Mouse (Mus musculus) gastrocnemius, postnatal 10 days (tissue): Measurements from ENCODE around the gene Btbd2. TPM values are rescaled to one million over a fixed set of nuclear protein-coding genes. Genes with fewer than 3 reads are reported as not detected.

Experiments
- DNase-seq: peaks from one replicate; pipeline ENCODE4 v3.0.0; 2021; ENCODE audit warnings: mixed read lengths
- long read RNA-seq, 2 experiments: library from polyadenylated mRNA; stranded (forward); transcript quantifications; one replicate each; pipeline ENCODE4 v2.0.0; 2021
- total RNA-seq, 2 experiments: library from RNA; stranded (reverse); gene quantifications; 2 replicates each; pipeline ENCODE4 v1.2.3; 2021

Gene Btbd2
- 10 to 100 TPM; 39.9 to 40.3 TPM for total RNA-seq
- long read RNA-seq, experiment 1, transcript Btbd2-202 (9 exons, 2,449 nt) = major isoform, 102 of 151 reads
- long read RNA-seq, experiment 1, partial matches to known transcripts = 4 of 151 reads
- long read RNA-seq, experiment 1, other reads (novel, unspliced or antisense) = 45 of 151 reads
- long read RNA-seq, experiment 2, transcript Btbd2-202 (9 exons, 2,449 nt) = major isoform, 90 of 141 reads
- long read RNA-seq, experiment 2, partial matches to known transcripts = 2 of 141 reads
- long read RNA-seq, experiment 2, other reads (novel, unspliced or antisense) = 49 of 141 reads

DNA sequence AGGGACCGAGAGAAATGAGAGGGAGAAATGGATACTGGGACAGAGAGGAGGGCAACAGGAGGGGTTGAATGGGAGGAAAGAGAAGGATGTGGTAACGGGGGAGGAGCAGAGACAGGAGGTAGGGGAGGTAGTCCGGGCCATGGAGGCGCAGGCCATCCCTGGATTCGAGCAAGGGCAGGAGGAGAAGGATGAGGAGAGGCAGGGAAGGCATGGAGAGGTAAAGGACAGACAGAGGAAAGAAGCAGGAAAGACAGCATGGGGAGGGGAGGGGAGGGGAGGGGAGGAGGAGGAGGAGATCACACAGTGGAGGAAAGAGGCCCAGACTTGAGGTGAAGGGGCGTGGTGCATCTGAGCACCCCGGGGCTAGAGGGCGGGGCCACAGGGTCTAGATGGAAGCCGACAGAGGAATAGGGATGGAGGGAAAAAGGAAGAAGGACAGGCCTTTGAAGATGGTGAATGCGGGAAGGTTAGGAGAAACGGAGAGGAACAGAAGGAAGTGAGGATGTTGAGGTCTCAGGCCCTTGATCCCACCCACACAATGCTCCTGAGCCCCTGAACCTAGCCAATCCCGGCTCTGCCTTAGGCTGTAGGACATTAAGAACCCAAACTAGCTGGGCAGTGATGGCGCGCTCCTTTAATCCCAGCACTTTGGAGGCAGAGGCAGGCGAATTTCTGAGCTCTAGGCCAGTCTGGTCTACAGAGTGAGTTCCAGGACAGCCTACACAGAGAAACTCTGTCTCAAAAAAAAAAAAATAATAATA is at the start of gene Btbd2:
Gene Btbd2, minus strand, starts transcription at position 209 of the 761 bp plus-strand sequence.
- no peak for DNase-seq

DNA sequence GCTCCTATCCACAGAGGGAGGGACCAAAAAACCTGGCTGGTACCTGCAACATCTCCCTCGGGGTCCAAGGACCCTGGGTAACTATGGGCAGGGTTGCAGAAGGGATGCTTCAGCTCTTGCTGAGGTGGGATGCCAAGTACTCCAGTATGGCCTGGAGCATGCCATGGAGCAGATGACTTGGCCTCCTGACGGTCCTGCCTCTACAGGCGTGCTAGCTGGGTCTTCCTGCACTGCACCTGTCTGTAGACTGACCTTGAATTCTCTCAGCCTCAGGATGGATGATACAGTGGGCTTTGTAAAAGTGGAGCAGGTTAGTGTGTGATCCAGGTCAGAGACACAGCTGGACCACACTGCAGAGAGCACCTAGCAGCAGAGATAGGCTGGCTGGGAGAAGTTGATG is 48.6 kb upstream of the Btbd2 start:
- DNase-seq = no peak

DNA sequence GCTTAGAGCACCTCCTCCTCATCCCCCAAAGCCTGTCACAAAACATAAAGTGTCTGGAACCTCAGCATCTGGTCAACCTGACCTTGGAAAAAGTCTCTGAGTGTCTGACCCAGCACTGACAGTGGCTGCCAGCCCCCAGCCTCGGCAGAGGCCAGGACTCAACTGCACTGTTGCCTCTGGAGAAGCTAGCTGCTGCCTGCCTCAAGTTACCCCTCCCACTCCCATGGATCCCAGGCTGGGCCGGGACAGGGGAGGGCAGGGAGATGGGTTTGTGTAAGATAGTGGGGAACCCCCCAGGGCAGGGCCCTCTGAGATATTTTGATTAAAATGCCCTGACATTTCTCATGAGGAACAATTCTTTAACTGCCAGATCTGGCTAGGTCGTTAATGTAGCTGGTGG is 48.2 kb upstream of the Btbd2 start:
- no peak for DNase-seq

DNA sequence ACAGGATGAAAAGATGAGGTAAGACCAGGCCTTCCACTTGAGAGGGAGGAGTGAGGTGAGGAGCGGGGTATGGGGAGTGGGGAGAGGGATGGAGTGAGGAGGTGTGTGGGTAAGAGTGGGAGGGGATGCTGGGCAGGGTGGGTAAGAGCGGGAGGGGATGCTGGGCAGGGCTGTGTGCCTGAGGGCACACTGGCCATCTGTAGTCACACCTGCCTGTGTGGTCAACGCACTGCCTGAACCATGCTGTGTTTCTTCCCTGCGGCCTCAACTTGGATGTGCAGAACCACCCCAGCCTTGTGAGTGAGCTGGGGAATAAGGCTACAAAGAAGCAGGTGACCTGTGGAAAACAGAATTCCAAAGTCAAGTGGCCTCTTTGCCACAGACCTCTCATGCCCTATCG is 47.5 kb upstream of the Btbd2 start:
- no peak for DNase-seq

DNA sequence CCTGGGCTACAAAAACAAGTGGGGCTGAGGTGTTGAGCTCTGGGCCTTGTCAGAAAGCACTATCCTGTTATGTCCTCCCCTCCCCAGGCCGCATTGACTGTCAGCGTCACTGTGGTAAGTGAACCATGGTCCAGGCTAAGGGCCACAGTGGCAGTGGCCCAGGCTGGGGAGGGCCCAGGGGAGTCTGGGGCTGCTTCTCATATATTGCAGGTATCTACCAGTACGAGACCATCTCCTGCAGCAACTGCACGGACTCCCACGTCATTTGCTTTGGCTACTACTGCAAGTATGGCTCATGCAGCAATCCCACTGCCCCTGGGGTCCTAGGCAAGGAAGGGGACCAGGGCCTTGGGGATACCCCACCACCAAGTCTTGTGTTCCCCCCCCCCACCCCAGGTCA is 46.8 kb upstream of the Btbd2 start:
- no peak for DNase-seq

DNA sequence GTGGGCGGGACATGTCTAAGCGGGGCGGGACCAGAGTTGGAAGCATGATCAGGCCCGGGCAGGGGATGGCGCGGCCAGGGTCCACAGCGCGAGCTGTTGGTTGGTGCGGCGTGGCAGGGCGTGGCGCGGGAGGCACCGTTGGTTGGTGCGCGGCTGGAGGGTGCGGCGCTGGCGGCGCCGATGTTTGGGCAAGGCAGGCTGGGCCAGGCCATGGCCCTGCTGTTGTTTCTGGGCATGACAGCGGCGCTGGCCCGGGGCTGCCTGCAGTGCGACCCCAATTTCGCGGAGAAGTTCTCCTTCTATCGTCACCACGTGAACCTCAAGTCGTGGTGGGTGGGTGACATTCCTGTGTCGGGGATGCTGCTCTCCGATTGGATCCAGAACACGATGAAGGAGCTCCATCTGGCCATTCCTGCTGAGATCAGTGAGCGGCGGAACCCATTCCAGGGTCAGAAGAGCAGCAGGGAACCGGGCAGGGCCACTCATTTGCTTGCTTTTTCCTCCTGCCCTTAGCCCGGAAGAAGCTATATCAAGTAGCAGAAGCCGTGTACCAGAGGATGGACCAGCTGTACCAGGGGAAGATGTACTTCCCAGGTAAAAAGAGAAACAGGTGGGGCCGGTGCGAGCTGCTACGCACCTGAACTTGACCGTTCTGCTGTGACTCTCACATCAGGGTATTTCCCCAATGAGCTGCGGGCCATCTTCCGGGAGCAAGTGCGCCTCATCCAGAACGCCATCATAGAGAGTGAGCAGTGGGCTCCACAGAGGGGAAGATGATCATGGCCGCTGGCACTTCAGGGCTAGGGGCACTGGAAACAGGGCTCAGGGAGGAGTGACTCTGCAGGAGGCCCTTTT is 45.9 kb upstream of the Btbd2 start:
- peak; percentile 92 for DNase-seq

DNA sequence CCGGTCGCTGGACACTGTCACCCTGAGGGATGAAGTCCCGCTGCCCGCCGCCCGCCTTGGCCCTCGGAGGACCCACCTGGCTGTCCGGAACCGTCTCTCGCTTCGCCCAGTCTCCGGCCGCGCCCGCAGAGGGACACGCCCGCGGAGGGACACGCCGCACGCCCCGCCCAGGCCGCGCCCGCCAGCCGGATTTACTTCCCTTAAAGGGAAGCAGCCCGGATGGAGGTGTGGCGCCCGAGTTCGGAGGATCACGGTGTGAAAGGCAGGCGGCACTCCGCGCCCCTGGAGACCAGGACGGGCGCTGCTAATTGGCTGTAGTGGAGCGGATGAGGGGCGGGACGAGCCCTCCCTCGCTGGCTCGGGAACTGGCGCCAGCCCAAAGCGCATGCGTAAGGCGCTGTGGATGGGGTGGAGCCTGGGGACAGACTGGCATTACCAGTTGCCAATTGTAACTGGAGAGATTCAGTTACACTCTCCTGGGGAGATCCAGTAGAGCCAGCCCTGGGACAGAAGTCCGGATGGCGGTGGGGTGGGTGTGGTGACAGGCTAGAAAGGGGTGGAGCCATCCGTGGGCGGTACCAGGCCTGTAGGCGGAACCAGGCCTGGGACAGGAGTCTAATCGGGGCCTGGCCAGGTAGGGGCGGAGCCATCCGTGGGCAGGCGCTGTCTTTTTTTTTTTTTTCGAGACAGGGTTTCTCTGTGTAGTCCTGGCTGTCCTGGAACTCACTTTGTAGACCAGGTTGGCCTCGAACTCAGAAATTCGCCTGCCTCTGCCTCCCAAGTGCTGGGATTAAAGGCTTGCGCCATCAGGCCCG is 45.1 kb upstream of the Btbd2 start, which contains the start of the genes Mob3a and Izumo4:
Gene Mob3a, minus strand, starts transcription at position 257 of the 815 bp plus-strand sequence.
Gene Izumo4, plus strand, starts transcription at position 464 of the 815 bp plus-strand sequence.
- DNase-seq = peak; percentile 98

DNA sequence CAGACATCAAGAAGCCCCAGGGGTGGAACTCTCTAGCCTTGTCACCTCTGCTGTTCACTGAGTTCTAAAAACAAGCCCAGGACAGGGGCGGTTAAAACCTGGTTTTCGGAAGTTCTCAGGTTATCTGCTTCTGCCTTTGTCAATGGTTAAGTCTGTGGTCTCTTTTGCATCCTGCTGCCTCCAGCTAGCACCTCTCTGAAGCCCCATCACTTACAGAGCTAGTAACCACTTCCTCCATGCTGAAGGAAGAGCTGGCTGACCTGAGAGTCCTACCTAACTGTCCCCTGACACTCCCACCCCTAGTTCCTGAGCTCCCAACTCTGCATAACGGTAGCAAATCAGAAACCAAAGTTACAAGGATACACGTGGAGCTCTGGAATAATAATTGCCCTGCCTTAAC is 43.9 kb upstream of the Btbd2 start:
- DNase-seq = no peak

DNA sequence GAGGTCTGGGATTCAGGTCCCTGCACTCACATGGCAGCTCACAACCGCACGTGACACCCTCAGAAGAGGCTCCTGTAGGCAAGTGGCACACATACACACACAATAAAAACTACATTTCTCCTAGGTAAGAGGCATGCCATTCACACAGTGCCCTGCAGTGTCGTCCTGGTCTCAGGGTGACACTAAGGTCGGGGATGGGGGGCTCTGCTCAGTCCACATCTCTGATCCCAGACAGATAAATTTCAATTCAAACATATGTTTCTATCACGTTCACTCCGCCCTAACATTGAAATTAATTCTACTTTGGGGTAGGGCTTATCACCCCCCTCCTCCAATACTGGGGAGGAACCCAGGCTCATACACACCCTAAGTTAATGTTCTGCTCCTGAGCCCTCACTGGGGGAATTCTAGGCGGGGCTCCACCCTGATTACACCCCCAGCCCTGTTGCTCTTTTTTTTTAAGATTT is 43.2 kb upstream of the Btbd2 start:
- no peak for DNase-seq

DNA sequence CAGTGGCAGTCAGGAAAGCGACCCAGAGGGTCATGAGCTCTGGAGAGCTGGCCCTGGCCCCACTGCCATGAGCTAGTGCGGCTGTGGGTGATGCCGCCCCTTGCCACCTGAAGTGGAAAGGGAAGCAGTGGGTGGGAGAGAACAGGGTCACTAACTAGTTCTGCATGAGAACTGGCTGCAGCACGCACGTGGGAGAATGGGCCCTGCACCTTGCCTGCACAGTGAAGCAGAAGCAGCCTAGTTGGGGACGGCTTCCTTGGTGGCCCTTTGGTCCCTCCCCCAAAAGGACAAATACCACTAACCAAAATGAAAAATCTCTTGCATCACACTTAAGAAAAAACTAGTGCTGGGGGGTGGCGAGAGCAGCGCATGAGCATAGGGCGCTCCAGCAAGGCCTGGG is 41.7 kb upstream of the Btbd2 start:
- DNase-seq = no peak

DNA sequence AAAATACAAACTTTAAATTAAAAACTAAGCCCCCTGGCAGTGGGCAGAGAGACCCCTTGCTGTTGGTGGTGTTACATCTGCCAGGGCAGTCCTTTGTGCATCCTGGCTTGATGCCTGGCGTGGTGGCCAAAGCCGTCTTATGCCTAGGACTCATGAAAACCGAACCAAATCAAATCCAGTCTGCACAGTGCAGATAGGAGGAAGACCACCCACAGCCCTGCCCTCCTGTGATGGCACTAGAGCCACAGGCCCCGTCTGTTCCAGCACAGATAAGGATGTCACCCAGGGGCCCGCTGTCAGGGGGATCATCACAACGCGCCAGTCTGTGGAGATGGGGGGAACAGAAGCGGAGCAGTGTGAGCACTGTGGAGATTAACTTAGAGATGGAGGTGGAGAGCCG is 40.9 kb upstream of the Btbd2 start:
- no peak for DNase-seq

DNA sequence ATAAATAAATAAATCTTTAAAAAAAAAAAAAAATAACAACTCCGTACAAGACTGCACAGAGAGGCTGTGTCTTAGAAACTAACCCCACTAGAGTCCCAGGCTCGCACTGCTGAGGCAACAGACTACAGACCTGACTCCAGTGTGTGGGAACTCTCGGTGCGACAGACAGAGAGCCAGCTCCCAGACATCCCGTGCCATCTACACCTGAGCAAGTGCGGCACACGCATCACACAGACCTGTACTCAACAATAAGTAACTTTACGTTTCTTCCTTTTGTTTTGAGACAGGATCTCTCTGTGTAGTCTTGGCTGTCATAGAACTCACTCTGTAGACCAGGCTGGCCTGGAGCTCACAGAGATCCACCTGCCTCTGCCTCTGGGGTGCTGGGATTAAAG is 40.5 kb upstream of the Btbd2 start:
- DNase-seq = no peak

DNA sequence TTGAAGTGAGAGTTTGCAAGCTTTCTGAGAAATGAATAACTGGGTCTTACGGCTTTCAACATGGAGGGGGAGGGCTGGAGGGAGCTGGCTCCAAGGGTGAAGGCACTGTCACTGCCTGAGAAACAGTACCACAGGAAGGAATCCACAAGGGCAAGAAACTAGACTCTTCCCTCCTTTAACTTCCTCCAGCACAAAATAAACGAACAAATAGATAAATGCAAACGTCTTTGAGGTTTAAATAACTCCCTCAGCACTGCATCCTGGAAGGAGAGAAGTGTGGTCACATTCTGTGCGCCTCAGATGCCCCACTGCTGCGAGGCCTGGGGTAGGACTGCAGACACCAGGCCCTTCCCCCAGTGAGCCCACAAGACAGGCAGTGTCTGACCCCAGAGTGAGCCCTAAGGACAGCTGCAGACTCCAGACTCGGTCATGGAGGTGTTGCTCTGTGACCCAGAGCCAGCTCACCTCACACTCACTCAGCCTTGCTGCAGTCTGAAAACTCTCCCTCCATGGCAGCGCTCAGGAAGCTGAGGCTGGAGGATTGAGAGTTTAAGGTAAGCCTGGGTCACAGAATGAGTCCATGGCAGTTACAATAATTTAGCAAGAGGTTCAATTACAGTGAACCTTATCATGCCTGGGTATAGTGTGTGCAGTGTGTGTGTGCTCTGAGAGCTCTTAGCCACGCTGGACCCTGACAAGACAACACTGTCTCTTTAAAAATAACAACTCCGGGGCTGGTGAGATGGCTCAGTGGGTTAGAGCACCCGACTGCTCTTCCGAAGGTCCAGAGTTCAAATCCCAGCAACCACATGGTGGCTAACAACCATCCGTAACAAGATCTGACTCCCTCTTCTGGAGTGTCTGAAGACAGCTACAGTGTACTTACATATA is 39.9 kb upstream of the Btbd2 start:
- DNase-seq = no peak

DNA sequence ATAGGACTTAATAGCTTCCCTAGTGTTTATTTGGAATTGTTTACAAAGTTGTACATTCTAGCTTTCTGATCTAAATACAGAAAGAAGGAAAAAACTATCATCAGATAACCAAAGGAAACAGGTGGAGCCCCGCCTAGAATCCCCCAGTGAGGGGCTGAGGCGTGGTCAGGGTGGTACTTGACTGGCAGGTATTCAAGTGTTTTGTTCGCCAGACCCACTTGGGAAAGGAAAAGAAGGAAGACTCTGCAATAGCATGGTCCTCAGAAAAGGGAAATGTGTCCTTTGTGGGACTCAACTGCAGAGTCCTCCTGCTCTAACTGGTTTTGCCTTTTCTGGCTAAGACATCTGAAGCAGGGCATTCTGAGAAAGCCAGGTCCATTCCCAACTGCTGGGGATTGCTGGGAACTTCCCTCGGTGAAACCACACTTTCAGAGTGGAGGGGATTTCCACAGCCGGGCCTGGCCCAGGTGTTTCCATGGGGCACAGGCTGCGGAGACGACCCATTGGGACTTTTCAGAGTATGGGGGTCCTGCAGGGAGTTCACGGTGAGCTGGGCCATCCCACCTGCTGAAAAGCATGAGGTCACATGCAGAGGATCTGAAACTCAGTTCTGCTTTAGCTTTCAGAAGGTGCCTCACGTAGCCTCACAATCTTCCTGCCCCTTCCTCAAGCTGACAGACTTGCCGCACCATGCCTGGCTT is 39.1 kb upstream of the Btbd2 start:
- no peak for DNase-seq

DNA sequence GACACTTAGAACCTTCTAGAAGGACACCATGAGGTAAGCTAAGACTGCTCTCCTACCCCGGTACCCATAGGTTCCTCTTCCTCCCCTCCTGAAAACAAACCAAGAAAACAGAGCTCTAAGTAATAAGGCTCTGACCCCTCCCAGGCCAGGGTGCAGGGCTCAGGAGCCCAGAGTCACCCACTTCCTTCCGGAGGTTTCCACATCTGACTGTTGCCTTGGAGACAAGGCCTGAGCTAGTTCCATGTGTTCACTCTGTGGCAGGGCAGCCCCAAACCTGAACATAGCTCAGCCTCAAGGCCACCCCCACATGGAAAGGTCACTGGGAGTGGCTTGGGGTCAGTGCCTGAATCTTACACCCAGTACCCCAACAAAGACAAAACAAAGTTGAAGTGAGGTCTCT is 38.3 kb upstream of the Btbd2 start:
- DNase-seq = no peak

DNA sequence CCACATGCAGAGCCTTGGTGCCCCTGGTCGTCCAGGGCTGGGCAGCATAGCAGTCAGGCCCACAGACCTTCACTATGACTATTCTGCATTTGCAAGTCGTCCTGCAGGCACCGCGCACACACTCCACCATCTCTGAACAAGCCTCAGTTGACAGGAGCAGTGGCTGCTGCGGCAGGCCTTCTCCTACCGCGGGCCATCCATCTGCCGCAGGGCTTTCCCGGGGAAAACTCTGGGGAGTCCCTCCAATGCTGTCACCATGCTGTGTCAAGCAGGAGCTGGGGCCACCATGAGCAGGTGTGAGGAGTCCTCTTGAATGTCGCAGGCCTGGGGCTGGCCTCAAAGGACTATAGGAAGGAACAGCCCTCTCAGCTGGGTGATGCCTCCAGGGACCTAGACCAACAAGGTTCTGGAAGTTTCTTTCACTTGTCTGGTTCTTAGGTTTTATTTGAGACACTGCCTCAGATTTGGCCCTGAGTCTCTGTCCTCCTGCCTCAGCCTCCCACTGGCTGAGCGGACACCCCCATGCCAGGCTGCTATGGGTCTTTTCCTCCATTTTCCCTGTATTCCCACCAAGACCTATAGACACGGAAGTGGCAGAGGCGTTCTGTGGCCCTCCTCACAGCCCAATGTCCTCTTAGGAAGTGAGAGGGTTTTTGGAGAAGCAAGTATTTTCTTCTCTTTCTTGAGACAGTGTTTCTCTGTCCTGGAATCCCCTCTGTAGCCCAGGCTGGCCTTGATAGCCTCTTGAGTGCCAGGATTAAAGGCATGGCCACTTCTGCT is 37.5 kb upstream of the Btbd2 start:
- DNase-seq = no peak

DNA sequence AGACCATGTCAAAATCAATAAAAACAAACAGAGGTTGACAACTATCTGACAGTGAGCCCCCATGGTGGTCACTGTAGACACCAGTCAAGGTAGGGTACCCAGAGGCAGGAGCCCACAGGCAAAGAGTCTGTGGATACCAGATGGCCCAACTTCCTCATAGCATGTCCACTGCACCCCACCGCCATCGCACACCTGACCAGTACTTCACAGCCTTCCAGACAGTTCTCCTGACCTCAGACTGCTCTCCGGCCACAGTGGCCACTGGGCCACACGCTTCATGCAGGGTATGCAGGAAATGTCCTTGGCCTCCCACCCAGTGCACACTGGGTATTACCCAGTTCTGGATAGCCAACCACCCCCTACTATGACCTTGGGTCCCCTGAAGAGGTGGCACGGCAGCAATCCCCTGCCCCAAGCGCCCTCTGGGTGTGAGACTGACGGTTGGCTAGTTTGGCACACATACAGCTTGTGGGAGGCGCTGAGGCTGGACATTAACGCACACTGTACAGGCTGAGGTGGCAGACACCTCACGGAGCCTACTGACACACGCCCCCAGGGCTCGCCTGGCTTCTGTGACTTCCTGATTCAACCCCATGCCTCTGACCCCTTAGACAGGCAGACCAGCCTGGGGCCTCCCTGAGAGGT is 36.7 kb upstream of the Btbd2 start:
- DNase-seq = no peak

DNA sequence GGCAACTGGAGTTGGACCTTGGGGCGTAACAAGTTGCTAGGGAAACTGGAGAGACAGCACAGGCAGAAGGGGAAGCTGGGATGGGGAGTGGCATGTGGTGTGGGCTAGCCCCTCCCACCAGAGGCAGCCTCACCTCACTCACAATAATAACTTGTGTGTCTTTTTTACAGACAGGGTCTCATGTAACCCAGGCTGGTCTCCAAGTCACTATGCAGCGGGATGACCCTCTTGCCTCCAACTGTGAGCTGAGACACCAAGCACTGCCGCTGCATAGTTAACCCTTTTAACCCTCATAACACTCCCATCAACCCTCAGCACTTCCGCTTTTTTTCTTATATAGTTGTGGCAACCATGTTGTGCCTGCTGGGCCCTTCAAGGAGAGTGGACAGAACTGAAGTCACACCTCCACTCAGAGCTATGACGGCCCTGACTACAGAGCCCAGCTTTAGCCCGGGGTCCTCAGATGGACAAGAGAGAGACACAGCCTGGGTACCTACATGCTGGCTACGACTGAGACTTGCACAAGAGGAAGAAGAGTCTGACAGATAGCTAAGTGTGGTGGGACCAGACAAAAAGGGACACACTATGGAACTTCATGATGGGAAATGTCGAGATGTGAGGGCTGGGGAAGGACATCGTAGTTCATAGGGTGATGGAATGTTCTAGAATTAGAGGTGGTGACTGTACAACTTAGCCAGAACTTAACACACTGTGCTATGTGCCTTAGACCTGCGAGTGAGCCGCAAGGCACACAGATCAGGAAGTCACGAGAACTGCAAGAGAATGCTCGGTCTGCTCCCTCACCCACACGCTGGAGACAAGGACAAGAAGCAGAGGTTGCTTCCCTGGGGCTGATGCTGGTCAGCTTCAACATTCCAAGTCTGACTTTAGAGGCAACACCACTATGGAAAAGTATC is 35.6 kb upstream of the Btbd2 start:
- DNase-seq = no peak
